Mouse (Mus musculus) brown adipose tissue, adult 24 weeks (tissue): Measurements from ENCODE around the gene Fancc. TPM values are rescaled to one million over a fixed set of nuclear protein-coding genes. Genes with fewer than 3 reads are reported as not detected.
A peak's percentile ranks its signal among the peaks of the same experiment; 100 is the strongest.

Source experiments
- H3K27ac ChIP-seq: fragments of 200-500 bp; replicated peaks from 2 replicates; pipeline ENCODE4 v1.5.1; 2012; ENCODE audit warnings: low read depth, mild to moderate bottlenecking, low read length
- H3K4me1 ChIP-seq: fragments of 200-500 bp; 2 replicates; pipeline ENCODE4 v1.6.1; 2012; ENCODE audit warnings: low read length, mixed read lengths; ENCODE audit not compliant: control insufficient read depth, insufficient read depth, insufficient read length
- H3K4me3 ChIP-seq: fragments of 200-500 bp; 2 replicates; pipeline ENCODE4 v1.5.1; 2012; ENCODE audit warnings: low read depth, mild to moderate bottlenecking, low read length, moderate library complexity; ENCODE audit not compliant: insufficient read depth
- polyA plus RNA-seq: library from polyadenylated mRNA; stranded (reverse); fragments of >200 nt; gene quantifications from 2 replicates; pipeline ENCODE4 v1.2.4, GENCODE M21; 2012; ENCODE audit not compliant: missing spikeins, insufficient read depth, insufficient read length

The Fancc gene
- polyA plus RNA-seq, 1 experiment: 4.0 TPM

DNA sequence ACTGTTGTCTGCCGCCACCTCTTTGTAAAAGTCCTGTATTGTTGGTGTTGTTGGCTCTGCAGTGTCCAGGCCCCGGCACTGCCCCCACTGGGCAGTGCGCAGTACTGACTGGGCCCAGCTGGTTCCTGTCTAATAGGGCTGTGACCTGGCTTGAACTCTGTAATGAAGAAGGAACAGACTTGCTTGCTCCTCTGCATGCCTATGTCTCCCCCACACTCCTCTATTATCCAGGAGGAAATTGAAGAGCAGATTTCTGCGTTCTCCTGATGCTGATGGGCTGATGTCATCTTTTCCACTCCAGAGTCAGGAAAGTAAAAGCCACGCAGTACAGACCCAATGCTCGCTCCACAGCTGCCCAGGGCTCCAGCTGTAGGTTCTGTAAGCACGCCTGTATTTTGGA is 240.3 kb downstream of the Fancc start:
- Histone ChIP-seq H3K4me1 (peaks cover 56% of the 10 kb centered on the region), H3K27ac (peak overlapping the region; percentile 22; the same call in 1 of the 2 replicates), H3K4me3 (no peak overlapping the region)

DNA sequence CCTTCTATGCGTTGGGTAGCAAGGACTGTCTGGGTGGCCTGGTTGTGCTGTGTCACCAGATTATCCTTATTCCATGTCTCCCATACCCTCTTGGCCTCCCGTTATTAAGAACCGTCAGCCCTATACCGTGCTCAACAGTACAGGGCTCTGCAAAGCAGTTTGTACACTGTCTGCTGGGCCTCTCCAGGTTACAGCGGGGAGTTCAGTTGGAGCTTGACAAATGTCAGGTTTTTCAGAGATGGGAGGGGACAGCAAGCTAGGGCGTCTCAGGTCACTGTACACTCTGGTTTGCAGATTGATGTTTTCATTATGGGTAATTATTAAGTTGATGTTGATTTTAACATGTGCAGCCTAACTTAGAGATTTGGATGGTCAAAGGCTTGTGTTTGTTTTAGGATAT is 240.9 kb downstream of the Fancc start:
- peak overlapping the region; percentile 87 for H3K27ac ChIP-seq
- H3K4me1 ChIP-seq: peaks cover 56% of the 10 kb centered on the region
- no peak overlapping the region for H3K4me3 ChIP-seq

DNA sequence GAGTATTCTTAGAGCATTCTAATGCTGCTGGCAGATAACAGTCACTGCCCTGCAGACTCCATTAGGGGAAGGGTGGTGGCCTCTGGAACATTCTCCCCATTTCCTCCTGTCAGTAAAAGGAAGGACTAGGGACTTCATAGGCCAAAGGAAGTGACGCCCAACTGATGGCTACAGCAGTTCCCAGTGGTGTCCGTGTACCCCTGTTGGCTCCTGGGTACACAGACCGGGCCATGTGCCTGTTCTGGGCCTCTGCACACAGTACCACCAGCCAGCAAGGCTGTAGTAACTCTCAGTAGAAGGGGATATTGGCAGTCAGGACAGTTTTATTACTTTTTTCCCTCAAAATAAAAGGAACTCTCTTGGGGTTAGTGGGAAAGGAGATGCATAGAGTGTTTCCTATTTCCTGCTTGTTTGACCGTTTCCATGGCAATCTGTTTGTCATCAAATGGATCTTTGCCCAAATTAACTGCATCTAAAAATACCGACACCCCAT is 241.5 kb downstream of the Fancc start:
- Histone ChIP-seq H3K4me1 (peaks cover 51% of the 10 kb centered on the region), H3K4me3 (no peak overlapping the region), H3K27ac (peak overlapping the region; percentile 87)

- H3K4me1 ChIP-seq: peaks cover 43% of the 10 kb centered on the region
- H3K4me3 ChIP-seq: no peak overlapping the region
- H3K27ac ChIP-seq: peak overlapping the region; percentile 61
Observed at GRCm38 (mm10) chr13:63253886-63254636, 243.0 kb downstream of the Fancc start.

DNA sequence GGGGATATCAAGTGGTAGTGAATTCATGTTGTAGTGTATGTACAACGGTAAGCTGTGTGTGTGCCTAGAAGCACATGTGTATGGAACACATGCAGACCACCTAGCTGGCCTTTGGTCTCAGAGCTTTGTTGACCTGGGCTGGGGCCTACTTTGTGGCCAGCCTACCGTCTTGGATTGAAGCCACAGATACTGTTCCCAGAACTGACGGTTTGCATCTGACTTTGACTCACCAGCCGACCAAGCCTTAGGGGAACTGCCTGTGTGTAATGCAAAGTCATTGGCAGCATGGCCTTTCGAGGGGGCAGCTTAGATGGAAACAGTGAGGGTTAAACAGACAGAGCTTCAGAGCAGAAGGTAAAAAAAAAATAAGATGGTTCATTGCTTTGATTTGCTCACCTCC is 243.9 kb downstream of the Fancc start:
- peaks cover 41% of the 10 kb centered on the region for H3K4me1 ChIP-seq
- H3K27ac ChIP-seq: peak overlapping the region; percentile 62
- no peak overlapping the region for H3K4me3 ChIP-seq

- Histone ChIP-seq H3K4me1 (peaks cover 42% of the 10 kb centered on the region), H3K4me3 (no peak overlapping the region), H3K27ac (peak overlapping the region; percentile 62)
Observed at GRCm38 (mm10) chr13:63252295-63253010, 244.6 kb downstream of the Fancc start.

GRCm38 (mm10) chr13:63251118-63251889 is 245.8 kb downstream of the Fancc start:
- Histone ChIP-seq H3K4me1 (peaks cover 42% of the 10 kb centered on the region), H3K27ac (peak overlapping the region; percentile 23; the same call in 1 of the 2 replicates), H3K4me3 (no peak overlapping the region)

DNA sequence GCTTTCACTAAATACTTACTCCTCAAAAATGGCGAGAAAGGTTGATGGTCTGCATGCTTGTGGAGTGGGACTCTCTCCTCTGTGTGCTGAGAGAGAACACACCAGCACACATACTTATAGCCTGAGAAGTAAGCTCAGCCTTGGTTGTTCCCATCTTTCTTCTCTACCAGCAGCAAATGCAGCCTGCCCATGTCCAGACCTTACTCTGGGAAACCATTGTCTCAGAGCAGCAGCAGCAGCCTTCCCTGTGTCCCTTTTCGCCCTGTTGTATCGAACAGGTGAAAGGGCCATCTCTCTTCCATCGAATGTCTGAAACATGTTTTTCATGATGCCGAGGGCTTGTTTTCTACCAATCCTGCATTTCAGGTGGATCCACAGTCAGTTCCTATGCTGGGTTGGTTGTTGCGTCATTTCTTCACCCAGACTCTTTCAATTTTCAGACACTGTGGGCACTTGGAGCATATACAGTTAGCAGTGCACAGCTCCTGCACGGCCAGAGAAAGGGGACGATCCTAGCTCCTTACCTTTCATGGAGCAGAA is 246.6 kb downstream of the Fancc start:
- H3K4me1 ChIP-seq: peaks cover 37% of the 10 kb centered on the region
- H3K4me3 ChIP-seq: no peak overlapping the region

DNA sequence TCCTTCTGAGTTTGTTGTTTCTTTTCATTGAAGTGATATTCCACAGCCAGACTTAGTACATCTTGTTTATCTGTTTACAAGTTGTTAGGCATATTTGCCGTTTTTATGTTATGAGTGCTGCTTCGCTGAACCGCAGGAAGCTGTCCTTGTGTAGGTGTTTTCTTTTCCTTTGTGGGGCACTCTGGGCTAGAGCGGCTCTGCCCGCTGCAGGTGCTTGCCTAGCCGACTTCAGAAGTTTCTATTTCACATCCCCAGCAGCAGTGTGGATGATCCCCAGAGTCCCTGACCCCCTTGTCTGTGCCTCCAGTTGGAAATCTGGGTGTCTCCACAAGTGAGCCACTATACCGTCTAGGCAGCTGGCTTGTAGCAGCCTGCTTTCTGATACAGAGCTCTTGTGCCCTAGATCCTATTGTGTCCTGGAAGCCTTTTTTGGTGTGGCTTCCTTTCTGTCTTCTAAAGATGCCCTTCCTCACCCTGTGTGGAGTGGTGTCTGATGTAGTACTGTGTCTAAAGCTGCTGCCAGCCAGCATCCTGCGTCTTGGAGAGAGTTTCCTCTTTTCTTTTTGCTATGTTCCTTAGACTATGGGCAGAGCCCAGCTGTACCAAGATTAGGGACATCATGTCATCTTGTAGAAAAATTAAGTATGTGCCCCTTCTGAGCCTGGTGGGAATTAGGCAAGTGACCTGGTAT is 247.2 kb downstream of the Fancc start:
- H3K4me1 ChIP-seq: peaks cover 38% of the 10 kb centered on the region
- H3K4me3 ChIP-seq: no peak overlapping the region
- peak overlapping the region; percentile 41; the same call in 1 of the 2 replicates for H3K27ac ChIP-seq

More for the DNA sequence above, 246.6 kb downstream of the Fancc start:
- H3K27ac ChIP-seq: 0 out of 2 replicates have a peak overlapping the region, but pooled peaks have one; percentile 41

DNA sequence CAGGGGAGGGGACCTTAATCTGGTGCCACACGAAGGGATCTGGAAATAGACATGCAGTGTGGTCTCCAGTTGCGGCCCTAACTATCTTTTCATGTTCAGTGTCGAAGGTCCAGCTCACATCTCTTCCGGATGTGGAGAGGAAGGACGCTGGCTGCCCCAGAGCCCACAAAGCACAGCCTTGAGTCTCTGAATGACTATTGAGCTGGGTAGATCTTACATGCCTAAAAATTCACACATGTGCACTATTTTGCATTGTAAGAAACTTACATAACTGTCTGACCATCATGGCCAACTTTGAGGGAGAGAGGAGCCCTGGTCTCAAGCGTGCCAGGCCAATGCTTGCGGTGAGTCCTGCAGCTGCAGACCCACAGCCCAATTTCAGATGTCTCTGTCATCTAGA is 247.9 kb downstream of the Fancc start:
- peaks cover 32% of the 10 kb centered on the region for H3K4me1 ChIP-seq
- H3K4me3 ChIP-seq: no peak overlapping the region
- peak overlapping the region; percentile 65 for H3K27ac ChIP-seq

- H3K27ac ChIP-seq: no peak overlapping the region; the same call in 1 of the 2 replicates
- no peak overlapping the region for H3K4me3 ChIP-seq
- peaks cover 30% of the 10 kb centered on the region for H3K4me1 ChIP-seq
Observed at GRCm38 (mm10) chr13:63248318-63248717, 248.8 kb downstream of the Fancc start.

DNA sequence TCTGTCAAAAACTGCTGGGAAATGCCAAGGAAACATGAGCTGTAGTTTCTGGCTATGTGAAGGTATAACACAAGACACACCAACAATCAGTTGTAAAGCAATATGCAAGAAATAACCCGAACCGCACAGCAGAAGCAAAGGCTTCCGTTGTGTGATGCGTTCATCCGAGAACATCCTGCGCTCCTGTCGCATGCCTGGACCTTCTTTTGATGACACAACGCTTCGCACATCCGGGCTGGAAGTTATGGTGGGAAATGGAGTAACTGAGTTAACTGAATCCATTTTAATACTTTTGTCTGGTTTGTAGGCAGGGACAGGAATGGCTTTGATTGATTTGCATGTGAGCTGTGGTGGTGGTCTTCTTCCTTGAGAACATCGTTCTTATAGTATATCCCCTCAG is 249.4 kb downstream of the Fancc start:
- Histone ChIP-seq H3K4me1 (peaks cover 27% of the 10 kb centered on the region), H3K27ac (no peak overlapping the region), H3K4me3 (no peak overlapping the region)

GRCm38 (mm10) chr13:63247041-63247440 is 250.0 kb downstream of the Fancc start:
- Histone ChIP-seq H3K27ac (peak overlapping the region; percentile 60; the same call in 1 of the 2 replicates), H3K4me3 (no peak overlapping the region), H3K4me1 (peaks cover 32% of the 10 kb centered on the region)

- peaks cover 36% of the 10 kb centered on the region for H3K4me1 ChIP-seq
- peak overlapping the region; percentile 60 for H3K27ac ChIP-seq
- peak overlapping the region; percentile 26; the same call in 1 of the 2 replicates for H3K4me3 ChIP-seq
Observed at GRCm38 (mm10) chr13:63246332-63246940, 250.6 kb downstream of the Fancc start.
